Mouse (Mus musculus) embryo, embryonic 9.5 days (tissue): ENCODE measurements at regions not wholly inside any gene's neighbourhood (a gene's known extent, or its start where the extent isn't known, plus 50 kb on each side); places are given as distances from the start of the nearest gene placed in this dataset.
"Not testable (repeated sequence)": the region's sequence is repeated elsewhere in the genome, so short reads cannot be mapped to it uniquely, and the experiment has no call there.

ENCODE experiments used
- DNase-seq: peaks from one replicate; pipeline ENCODE4 v3.0.0-alpha.2; 2017; ENCODE audit errors: extremely low spot score

DNA sequence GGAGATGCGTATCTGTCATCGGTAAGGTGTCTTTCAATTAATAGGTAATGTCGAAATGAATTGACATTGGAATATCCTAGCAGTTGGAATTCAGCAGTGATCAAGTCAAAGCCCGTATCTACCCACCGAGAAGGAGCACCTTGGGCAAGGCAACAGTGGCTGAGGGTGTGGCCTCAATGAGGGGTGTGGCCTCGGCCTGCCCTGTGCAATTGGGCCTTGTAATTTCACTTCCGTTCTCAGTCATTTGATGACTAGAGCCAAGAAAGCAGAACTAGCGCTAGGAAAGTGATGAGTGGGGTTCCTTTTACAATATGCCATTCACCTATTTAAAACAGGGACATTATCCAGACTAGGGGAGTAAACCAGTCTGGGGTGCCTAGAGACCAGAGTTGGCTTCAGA, 77.6 kb downstream of the Elovl4 start:
- DNase-seq = no peak

GRCm38 (mm10) chr9:83727462-83728189, 78.5 kb downstream of the Elovl4 start:
- peak; percentile 73 for DNase-seq

- peak; percentile 9 for DNase-seq
Observed at GRCm38 (mm10) chr9:83726979-83727378, 79.1 kb downstream of the Elovl4 start.

DNA sequence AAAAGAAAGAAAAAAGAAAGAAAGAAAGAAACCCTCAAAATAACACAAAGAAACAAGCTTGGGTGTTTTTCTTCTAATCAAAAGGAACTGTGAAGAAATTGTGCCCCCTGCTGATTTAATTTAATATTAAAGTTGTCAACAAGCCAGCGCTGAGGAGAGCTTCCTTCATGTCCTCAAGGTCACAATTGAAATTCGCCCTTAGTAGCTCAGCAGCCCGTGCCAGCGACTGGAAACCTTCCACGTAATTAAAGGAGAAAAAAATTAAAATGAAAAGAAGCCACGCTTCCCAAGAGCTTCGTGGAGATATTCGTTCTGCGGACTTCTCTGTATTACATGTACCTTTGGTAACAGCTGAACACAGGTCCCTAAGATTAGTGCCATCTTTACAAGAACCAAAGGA, 80.0 kb downstream of the Elovl4 start:
- no peak for DNase-seq

DNA sequence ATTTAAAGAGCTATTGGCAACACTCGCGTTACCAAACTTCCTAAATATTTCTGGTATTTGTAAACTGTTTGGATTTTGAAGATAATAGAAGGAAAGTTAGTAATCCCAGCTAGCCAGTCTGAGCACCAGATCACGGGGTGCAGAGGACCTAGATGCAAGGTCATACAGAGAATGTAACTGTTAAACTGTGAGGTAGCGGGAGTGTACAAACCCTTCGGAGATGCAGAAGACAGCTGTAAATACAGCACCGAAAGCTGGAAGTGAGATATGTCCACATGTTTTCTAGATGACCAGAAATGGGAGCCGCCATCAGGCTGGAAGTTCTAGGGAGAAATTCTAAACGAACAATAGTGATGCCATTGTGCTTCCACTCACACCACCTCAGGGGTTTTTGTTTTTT, 80.5 kb downstream of the Elovl4 start:
- no peak for DNase-seq

DNA sequence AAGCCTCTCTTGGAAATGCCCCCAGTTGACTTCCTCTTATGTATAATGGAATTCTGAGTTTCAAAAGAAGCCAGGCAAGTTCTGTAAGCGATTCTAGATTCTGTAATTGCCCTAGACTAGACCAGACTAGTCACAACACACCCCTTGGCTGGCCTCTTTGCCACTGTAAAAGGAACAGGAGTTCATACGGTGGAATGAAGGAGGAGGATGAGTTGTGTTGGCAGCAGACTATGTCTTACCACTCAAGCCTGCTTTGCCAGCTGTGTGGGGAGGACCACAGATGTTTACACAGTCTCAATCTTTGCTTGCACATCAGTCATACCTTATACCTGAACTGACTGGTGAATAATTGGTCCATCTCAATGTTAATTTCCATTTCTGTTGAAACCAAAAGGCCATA, 85.1 kb downstream of the Elovl4 start:
- no peak for DNase-seq

DNA sequence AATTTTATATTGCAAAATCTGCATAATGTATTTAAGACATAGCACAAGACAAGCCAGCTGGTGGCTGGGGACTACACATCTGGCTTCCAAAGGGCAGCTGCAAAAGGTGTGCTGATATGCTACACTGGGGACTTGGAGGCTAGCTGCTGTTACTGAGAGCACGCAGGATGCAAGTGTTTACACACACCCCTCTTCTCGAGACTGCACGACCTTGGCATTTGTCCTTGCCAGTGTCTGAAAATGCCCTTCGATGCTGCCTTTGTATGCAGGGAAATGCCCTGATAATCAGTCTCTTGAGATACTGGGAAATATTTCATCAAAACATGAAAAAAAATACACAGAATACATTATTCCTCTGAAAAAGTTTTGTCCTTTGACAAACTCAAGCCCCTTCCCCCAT, 86.3 kb downstream of the Elovl4 start:
- no peak for DNase-seq

GRCm38 (mm10) chr9:83718084-83718483, 88.0 kb downstream of the Elovl4 start:
- not testable (repeated sequence) for DNase-seq

- DNase-seq = no peak
Observed at GRCm38 (mm10) chr9:83716101-83716763, 89.8 kb downstream of the Elovl4 start.

- no peak for DNase-seq
Observed at GRCm38 (mm10) chr9:83707361-83707760, 98.7 kb downstream of the Elovl4 start.

DNA sequence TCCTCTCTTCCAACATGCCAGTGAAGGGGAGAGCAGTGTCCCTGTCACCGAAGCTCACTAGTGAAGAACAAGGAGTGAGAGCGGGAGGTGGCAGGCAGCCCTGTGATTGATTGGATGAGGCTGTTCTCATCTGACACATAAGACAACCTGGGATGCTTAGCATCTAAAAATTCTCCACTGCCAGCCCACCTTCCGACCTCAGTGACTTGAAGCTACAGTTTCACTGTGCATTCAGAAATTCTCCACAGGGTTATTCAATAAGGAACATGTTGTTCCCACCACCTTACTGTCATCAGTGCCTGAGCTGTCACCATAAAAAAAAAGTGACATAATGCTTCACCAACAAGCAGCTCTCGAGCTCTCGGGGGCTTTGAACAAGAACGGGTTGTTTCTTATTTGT, 100.0 kb downstream of the Elovl4 start:
- no peak for DNase-seq

- no peak for DNase-seq
Observed at GRCm38 (mm10) chr9:83704186-83704585, 101.9 kb downstream of the Elovl4 start.

GRCm38 (mm10) chr9:83700916-83701315, 105.2 kb downstream of the Elovl4 start:
- DNase-seq = no peak

DNA sequence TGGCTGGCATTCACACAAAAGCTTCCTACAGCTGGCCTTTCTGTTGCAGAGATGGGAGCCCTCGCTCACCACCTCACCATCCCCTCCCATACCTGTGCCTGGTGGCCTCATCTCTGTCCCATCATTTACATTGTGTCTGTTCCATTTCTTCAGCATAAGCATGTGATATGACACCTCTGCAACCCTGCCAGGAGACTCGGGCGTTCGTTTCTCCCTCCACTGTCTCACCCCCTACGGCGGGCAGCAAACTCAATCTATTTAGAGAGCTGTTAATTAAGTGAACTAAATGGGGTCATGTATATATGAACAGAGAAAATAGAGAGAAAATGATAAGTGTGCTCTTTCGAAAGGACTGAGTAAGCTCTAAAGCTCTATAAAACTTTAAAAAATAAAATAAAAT, 106.0 kb downstream of the Elovl4 start:
- DNase-seq = no peak

DNA sequence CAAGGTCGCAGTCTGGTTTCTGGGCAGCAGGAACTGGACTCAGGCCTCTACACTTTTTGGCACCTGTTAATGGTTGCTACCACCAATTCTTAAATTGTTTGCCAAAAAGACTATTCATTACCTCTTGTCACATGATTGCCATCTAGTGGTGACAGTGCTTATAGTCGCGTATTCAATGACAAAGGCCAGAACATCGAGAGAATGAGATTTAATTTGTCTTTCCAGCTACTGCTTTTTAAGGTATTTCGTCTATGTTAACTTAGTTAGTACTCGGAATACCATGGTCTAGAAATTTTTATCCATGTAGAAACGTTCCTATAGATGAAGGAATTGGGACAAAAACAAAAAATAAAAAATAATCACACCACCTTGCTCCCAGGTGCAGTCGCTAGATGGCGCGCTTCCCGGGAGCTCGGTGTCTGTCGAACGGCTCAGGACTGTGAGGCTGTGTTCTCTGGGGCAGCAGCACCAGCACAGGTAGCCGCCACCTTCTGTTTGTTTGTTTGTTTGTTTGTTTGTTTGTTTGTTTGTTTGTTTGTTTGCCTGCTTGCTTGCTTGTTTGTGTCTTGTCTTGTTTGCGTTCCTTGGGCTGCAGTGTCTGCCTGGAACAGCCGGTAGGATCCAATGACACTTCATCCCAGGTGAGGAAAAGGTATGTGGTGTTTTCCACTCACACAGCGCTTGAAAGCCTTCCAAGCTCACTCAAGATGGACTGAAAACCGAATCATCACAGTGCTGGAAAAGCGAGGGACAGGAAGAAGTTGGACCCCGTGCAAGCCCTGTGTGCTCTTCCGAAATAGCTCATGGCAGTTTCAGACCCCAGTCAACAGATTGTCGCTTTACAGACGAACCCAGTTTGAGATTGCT, 114.5 kb downstream of the Elovl4 start:
- DNase-seq = peak; percentile 67
